Mouse (Mus musculus): ENCODE data around the gene Klhl25.

DNA sequence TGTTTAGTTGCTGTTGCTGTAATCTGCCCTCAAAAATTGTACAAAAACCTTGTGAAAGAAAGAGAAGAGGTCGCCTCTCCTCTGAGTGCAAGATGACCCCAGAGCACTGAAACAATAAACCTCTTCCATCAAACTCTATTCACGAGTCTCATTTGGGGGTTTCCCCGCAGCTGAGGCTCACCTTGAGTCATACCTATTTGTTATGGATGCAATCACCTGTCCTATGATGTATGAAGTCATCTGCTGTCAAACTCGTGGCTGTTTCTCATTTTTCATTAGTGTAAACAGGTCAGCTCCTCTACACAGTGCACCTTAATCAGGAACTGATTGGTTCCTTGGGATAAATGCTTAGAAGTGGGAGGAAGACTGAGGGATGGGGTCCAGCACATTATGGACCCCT is 47.6 kb upstream of the Klhl25 start:
- TF ChIP-seq POLR2A (IDR thresholded peaks at IDR 0.05; ENCODE audit: extremely low read depth, insufficient read depth, low read length) (no peak), CTCF (IDR thresholded peaks at IDR 0.05; ENCODE audit: low read depth, low read length) (no peak)
